Mouse (Mus musculus) kidney, postnatal 0 days (tissue): ENCODE measurements around the gene Rbm33. TPM values are rescaled to one million over a fixed set of nuclear protein-coding genes. Genes with fewer than 3 reads are reported as not detected.
A peak's percentile ranks its signal among the peaks of the same experiment; 100 is the strongest.

ENCODE experiments used
- ATAC-seq: fragments of 200-750 bp; cut with Nextera tagmentation; replicated peaks from 2 replicates; pipeline ENCODE4 v1.8.0; 2017; ENCODE audit warnings: low read depth, moderate number of reproducible peaks, moderate TSS enrichment, moderate library complexity; ENCODE audit not compliant: low FRiP score
- DNase-seq: peaks from one replicate; pipeline ENCODE4 v3.0.0-alpha.2; 2016; ENCODE audit warnings: low spot score
- H3K27ac ChIP-seq: fragments of 300-500 bp; sonication (generic); 2 replicates; pipeline ENCODE4 v1.5.1; 2014; ENCODE audit warnings: mild to moderate bottlenecking
- H3K27me3 ChIP-seq: fragments of 300-500 bp; sonication (generic); 2 replicates; pipeline ENCODE4 v1.6.1; 2014; ENCODE audit warnings: low read length, mixed read lengths; ENCODE audit not compliant: insufficient read depth
- H3K36me3 ChIP-seq: fragments of 300-500 bp; sonication (generic); 2 replicates; pipeline ENCODE4 v1.6.1; 2014; ENCODE audit warnings: low read length, mixed read lengths; ENCODE audit not compliant: insufficient read depth
- H3K4me1 ChIP-seq: fragments of 300-500 bp; sonication (generic); replicated peaks from 2 replicates; pipeline ENCODE4 v1.6.1; 2014; ENCODE audit warnings: antibody characterized with exemption, low read length, mixed read lengths; ENCODE audit not compliant: insufficient read depth
- H3K4me2 ChIP-seq: fragments of 300-500 bp; sonication (generic); 2 replicates; pipeline ENCODE4 v1.6.1; 2014; ENCODE audit warnings: mild to moderate bottlenecking, low read length, moderate library complexity, mixed read lengths
- H3K4me3 ChIP-seq: fragments of 300-500 bp; sonication (generic); replicated peaks from 2 replicates; pipeline ENCODE4 v1.5.1; 2014; ENCODE audit warnings: low read depth, low read length
- H3K9ac ChIP-seq: fragments of 300-500 bp; sonication (generic); 2 replicates; pipeline ENCODE4 v1.6.1; 2014; ENCODE audit warnings: low read depth, low read length
- H3K9me3 ChIP-seq: fragments of 300-500 bp; sonication (generic); replicated peaks from 2 replicates; pipeline ENCODE4 v1.6.1; 2016; ENCODE audit warnings: low read length, inconsistent platforms, mixed read lengths
- CTCF ChIP-seq: IDR thresholded peaks from 2 replicates; pipeline ENCODE4 v1.5.1; 2016; ENCODE audit warnings: antibody characterized with exemption, low read depth, mild to moderate bottlenecking, moderate library complexity
- WGBS: fragments of 180-500 bp; shearing (Covaris S2); extraction: QIAGEN DNeasy Blood & Tissue Kit; methylation state at CpG from one replicate; pipeline ENCODE4 v1.1.7; 2014; 5-methylcytosine and 5-hydroxymethylcytosine counted together
- polyA plus RNA-seq: library from polyadenylated mRNA; unstranded; fragments of >200 nt; fragmentation: Nextera tagmentation; extraction: Ambion mirVana; gene quantifications from 2 replicates; pipeline ENCODE4 v1.2.1, GENCODE M21; 2015

Gene Rbm33
- polyA plus RNA-seq, 1 experiment from 2014 or later, result 8.1 TPM

DNA sequence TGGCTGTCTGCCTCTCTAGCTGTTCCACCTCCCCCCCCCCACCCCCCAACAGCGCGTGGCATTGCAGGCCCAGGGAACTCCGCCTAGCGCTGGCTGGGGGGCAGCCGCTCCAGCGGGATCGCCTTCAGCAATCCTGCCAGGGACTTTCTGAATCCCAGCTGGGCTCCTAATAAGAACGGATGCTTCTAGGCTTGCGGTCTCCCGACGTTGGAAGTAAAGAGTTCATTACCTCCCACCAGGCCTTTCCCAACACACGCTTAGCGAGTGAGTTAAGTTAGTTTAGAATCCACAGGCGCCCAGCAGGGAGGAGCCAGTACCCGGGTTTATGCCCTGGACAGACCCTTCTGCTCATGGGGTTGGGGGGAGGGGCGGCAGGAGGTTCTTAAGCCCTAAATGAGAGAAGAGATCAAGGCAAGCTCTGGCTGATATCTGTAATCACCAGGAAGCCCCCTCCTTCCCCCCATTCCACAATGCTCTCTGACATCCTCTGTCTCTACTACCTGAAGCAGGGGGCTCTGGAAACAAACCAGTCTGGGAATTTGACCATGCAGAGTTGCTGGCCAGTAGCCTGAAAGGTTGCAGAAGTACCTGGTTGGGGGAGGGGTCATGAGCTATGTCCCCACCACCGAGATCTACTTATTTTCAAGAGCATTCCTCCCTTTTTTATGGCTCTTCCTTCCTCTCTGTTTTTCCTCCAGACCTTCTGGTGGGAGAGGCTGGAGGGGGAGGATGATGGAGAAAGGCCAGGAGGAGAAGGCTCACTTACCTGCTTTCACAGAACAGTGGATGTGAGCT lies 143.8 kb downstream of the Rbm33 start:
- H3K9ac ChIP-seq, result no peak overlapping the region
- ATAC-seq (no peak), DNase-seq (no peak)
- 4% methylated on average over 17 of the region's 17 CpGs for WGBS
- no peaks in the 10 kb centered on the region for H3K36me3 ChIP-seq
- no peak overlapping the region for H3K4me3 ChIP-seq
- H3K4me2 ChIP-seq, result no peak overlapping the region
- no peak for TF ChIP-seq CTCF
- peaks cover 85% of the 10 kb centered on the region for H3K27me3 ChIP-seq
- H3K9me3 ChIP-seq, result no peaks in the 10 kb centered on the region
- H3K27ac ChIP-seq, result no peak overlapping the region
- peaks cover 7% of the 10 kb centered on the region for H3K4me1 ChIP-seq

DNA sequence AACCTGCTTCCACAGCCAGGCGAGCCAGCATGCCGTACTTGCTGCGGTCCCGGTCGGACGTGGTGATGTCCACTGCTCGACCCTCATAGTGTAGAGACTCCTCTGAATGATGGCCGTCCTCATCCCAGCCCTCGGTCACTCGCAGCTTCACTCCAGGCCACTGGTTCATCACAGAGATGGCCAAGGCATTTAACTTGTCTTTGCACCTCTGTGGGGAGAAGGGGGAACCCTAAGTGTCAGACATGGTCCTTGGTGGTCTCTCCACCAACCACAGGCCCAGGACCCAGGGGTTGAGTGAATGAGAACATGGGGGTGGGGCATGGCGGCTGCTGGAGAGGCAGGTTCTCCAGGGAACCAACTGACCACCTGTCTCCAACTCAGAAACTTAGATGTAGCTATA lies 144.5 kb downstream of the Rbm33 start:
- H3K9me3 ChIP-seq, result no peaks in the 10 kb centered on the region
- DNase-seq, result no peak
- no peak overlapping the region for H3K4me2 ChIP-seq
- TF ChIP-seq CTCF, result no peak
- H3K27ac ChIP-seq, result no peak overlapping the region
- peaks cover 7% of the 10 kb centered on the region for H3K4me1 ChIP-seq
- no peak overlapping the region for H3K4me3 ChIP-seq
- WGBS, result 17% methylated on average over 11 of the region's 11 CpGs
- H3K9ac ChIP-seq, result no peak overlapping the region
- no peak for ATAC-seq
- no peaks in the 10 kb centered on the region for H3K36me3 ChIP-seq
- peaks cover 85% of the 10 kb centered on the region for H3K27me3 ChIP-seq

DNA sequence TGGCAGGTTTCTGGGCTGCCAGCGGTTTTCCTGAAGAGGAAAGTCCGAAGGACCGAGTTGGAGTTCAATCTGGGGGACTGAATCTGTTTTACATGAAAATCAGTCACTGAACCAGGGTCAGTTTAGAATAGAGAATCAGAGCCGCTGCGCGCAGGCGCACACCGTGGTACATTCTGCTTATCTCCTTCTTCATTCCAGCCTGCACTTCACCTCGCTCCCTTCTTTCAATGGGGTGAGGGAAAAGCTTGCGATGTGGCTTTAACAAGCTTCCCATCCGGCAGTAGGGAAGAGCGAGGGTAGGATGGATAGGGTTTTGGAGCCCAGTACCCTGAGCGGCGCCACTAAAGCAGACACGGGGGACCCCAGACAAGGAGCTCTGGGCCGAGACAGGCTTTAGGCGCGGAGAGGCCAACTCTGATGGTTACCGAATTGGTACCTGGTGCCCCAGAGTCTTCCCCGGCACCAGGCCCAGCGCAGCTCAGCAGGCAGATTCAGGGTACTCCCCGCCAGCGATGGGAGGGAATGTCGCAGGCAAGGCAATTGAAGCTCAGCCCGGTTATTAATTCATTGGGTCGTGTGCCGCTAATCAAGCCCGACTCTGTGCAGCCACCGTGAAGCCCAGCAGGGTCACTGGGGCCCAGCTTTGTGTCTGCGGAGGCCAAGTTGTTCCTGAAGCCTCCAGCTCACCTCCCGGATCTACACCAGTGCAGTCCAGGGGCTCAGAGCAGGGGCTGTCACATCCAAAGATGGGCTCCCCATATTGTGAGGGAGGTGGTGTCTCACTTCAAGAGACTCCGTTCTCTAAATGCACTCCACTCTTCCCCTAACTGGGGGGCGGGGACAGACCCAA lies 146.0 kb downstream of the Rbm33 start:
- ATAC-seq, result 0 out of 2 replicates have a peak, but pooled peaks have one; percentile 17
- no peak overlapping the region for H3K4me3 ChIP-seq
- no peak for TF ChIP-seq CTCF
- no peak overlapping the region for H3K27ac ChIP-seq
- no peak overlapping the region for H3K9ac ChIP-seq
- H3K36me3 ChIP-seq, result no peaks in the 10 kb centered on the region
- no peaks in the 10 kb centered on the region for H3K9me3 ChIP-seq
- no peak for DNase-seq
- H3K4me1 ChIP-seq, result peaks cover 4% of the 10 kb centered on the region
- 2% methylated on average over 33 of the region's 33 CpGs for WGBS
- peaks cover 95% of the 10 kb centered on the region for H3K27me3 ChIP-seq
- H3K4me2 ChIP-seq, result peak overlapping the region; percentile 83; the same call in 1 of the 2 replicates

DNA sequence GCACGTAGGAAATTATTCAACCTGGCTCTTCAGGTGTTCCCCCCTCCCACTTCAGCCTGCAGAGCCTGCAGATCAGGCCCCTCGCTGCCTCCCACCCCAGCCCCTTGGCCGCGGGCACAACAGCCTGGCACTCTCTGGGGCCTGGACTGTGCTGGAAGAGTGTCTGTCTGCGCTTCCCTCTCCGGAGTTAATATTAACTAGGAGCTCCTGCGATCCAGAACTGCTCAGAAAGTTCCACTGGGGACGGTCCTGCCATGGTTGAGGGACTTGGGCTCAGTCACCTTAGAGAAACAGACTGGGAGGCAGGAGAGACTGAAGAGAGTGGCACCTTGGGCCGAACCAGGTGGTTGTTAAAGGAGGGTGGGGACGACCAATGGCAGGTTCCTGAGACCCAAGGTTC lies 146.7 kb downstream of the Rbm33 start:
- H3K27ac ChIP-seq, result no peak overlapping the region
- no peaks in the 10 kb centered on the region for H3K36me3 ChIP-seq
- H3K4me2 ChIP-seq, result peak overlapping the region; percentile 83
- peak overlapping the region; percentile 45; the same call in 1 of the 2 replicates for H3K4me3 ChIP-seq
- H3K9ac ChIP-seq, result no peak overlapping the region
- H3K27me3 ChIP-seq, result peaks cover 94% of the 10 kb centered on the region
- ATAC-seq, result peak; percentile 71
- H3K9me3 ChIP-seq, result no peaks in the 10 kb centered on the region
- 4% methylated on average over 10 of the region's 10 CpGs for WGBS
- DNase-seq, result peak; percentile 15
- no peak for TF ChIP-seq CTCF
- H3K4me1 ChIP-seq, result no peaks in the 10 kb centered on the region; the same call in 1 of the 2 replicates

DNA sequence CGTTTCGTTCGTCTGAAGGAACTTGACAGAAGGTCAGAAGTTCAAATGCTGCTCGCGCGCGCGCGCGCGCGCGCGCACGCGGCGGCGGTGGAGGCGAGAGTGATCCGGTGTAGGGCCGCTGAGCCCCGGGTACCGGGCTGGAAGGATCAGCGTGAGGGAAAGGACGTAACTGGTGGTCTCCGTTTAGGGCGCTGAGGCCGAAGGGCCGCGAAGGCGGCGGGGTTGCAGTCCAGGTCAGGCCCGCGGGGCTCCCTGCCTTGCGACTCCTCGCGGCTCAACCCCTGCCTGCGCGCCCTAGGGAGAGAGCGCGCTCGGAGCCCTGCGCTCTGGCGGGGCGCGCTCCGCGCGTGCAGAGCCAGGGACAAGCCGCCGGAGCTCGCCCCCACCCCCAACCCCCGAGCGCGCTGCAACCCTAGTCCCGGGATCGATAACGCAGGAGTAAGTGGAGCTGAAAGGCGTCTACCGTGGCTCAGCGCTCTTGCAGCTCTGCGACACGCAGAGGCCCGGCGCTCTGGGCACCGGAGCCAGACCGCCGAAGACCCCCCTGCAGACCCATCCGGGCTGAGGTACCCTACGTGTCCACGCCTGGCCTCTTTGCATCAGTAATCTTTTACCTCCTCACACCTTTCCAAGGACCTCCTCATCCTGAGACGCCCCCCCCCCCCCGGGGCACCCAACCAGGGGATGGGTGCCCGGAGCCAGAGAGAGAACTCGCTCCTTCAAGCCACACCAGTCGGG lies 147.6 kb downstream of the Rbm33 start:
- H3K36me3 ChIP-seq, result no peaks in the 10 kb centered on the region
- TF ChIP-seq CTCF, result no peak
- H3K9me3 ChIP-seq, result no peaks in the 10 kb centered on the region
- peak overlapping the region; percentile 46 for H3K9ac ChIP-seq
- peak overlapping the region; percentile 83 for H3K4me2 ChIP-seq
- no peaks in the 10 kb centered on the region; the same call in 1 of the 2 replicates for H3K4me1 ChIP-seq
- H3K27ac ChIP-seq, result peak overlapping the region; percentile 19; the same call in 1 of the 2 replicates
- peak overlapping the region; percentile 45 for H3K4me3 ChIP-seq
- under 1% methylated on average over 64 of the region's 76 CpGs for WGBS
- no peak for DNase-seq
- ATAC-seq, result 0 out of 2 replicates have a peak, but pooled peaks have one; percentile 6
- peaks cover 91% of the 10 kb centered on the region for H3K27me3 ChIP-seq

DNA sequence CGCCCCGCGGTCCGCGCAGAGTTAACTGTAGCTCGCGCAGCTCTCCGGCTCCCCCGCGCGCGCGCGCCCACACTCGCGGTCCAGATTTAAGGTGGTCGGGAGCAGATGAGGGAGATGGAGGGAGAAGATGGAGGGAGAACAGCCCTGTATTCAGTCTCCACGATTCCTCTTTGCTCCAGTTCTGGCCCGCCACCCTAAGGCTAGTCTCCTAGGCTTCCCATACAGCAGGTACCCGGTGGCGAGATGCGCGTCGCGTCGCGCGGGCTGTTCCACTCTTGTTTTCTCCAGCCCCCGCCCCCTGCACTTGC lies 148.1 kb downstream of the Rbm33 start:
- Histone ChIP-seq H3K27me3 (peaks cover 86% of the 10 kb centered on the region), H3K9ac (no peak overlapping the region), H3K4me1 (no peaks in the 10 kb centered on the region; the same call in 1 of the 2 replicates), H3K9me3 (no peaks in the 10 kb centered on the region), H3K4me2 (peak overlapping the region; percentile 83), H3K27ac (no peak overlapping the region), H3K36me3 (no peaks in the 10 kb centered on the region), H3K4me3 (peak overlapping the region; percentile 45)
- 0% methylated on average over 27 of the region's 29 CpGs for WGBS
- no peak for ATAC-seq
- TF ChIP-seq CTCF, result no peak
- peak; percentile 6 for DNase-seq
